Mouse (Mus musculus) lung, embryonic 14.5 days (tissue): Measurements from ENCODE around the gene Tsc22d3. TPM values are rescaled to one million over a fixed set of nuclear protein-coding genes. Genes with fewer than 3 reads are reported as not detected.

Experiments
- ATAC-seq: fragments of 200-750 bp; cut with Nextera tagmentation; 2 replicates; pipeline ENCODE4 v1.8.0; 2017; ENCODE audit warnings: mild to moderate bottlenecking, moderate TSS enrichment, moderate library complexity; ENCODE audit not compliant: insufficient read depth
- DNase-seq: peaks from one replicate; pipeline ENCODE4 v3.0.0-alpha.2; 2015
- H3K27ac ChIP-seq: fragments of 300-500 bp; sonication (generic); 2 replicates; pipeline ENCODE4 v1.5.1; 2014; ENCODE audit warnings: low read depth, mild to moderate bottlenecking, moderate library complexity
- H3K27me3 ChIP-seq: fragments of 300-500 bp; sonication (generic); 2 replicates; pipeline ENCODE4 v1.6.1; 2014; ENCODE audit warnings: low read length, control low read depth; ENCODE audit not compliant: insufficient read depth
- H3K36me3 ChIP-seq: fragments of 300-500 bp; sonication (generic); 2 replicates; pipeline ENCODE4 v1.6.1; 2014; ENCODE audit warnings: control low read depth; ENCODE audit not compliant: insufficient read depth
- H3K4me1 ChIP-seq: fragments of 300-500 bp; sonication (generic); 2 replicates; pipeline ENCODE4 v1.6.1; 2014; ENCODE audit warnings: antibody characterized with exemption, control low read depth; ENCODE audit not compliant: insufficient read depth
- H3K4me2 ChIP-seq: fragments of 300-500 bp; sonication (generic); 2 replicates; pipeline ENCODE4 v1.6.1; 2014; ENCODE audit warnings: mild to moderate bottlenecking
- H3K4me3 ChIP-seq: fragments of 300-500 bp; sonication (generic); 2 replicates; pipeline ENCODE4 v1.5.1; 2014; ENCODE audit warnings: low read depth, low read length
- H3K9ac ChIP-seq: fragments of 300-500 bp; sonication (generic); 2 replicates; pipeline ENCODE4 v1.6.1; 2014
- H3K9me3 ChIP-seq: fragments of 300-500 bp; sonication (generic); 2 replicates; pipeline ENCODE4 v1.6.1; 2016; ENCODE audit warnings: low read depth, low read length, control low read depth
- CTCF ChIP-seq: IDR thresholded peaks from 2 replicates; pipeline ENCODE4 v1.5.1; 2016; ENCODE audit warnings: antibody characterized with exemption, low read depth
- WGBS: fragments of 180-500 bp; shearing (Covaris S2); extraction: QIAGEN DNeasy Blood & Tissue Kit; methylation state at CpG from one replicate; pipeline ENCODE4 v1.1.7; 2014; 5-methylcytosine and 5-hydroxymethylcytosine counted together
- polyA plus RNA-seq: library from polyadenylated mRNA; unstranded; fragments of >200 nt; fragmentation: Nextera tagmentation; extraction: Ambion mirVana; gene quantifications from 2 replicates; pipeline ENCODE4 v1.2.1, GENCODE M21; 2014

Tsc22d3 gene
- polyA plus RNA-seq, 1 experiment from 2014 or later: 82.8 TPM

GRCm38 (mm10) chrX:140539111-140539680, 61.3 kb downstream of the Tsc22d3 start:
- Histone ChIP-seq H3K4me2 (no peak overlapping the region), H3K9me3 (no peaks in the 10 kb centered on the region), H3K27me3 (0 out of 2 replicates have a peak, but pooled peaks cover 4% of the 10 kb centered on the region), H3K9ac (no peak overlapping the region), H3K36me3 (peaks cover 8% of the 10 kb centered on the region; the same call in 1 of the 2 replicates), H3K27ac (no peak overlapping the region), H3K4me1 (no peaks in the 10 kb centered on the region), H3K4me3 (no peak overlapping the region)
- no peak for DNase-seq
- WGBS: 81% methylated on average over 3 of the region's 3 CpGs
- no peak for ATAC-seq
- no peak for TF ChIP-seq CTCF

DNA sequence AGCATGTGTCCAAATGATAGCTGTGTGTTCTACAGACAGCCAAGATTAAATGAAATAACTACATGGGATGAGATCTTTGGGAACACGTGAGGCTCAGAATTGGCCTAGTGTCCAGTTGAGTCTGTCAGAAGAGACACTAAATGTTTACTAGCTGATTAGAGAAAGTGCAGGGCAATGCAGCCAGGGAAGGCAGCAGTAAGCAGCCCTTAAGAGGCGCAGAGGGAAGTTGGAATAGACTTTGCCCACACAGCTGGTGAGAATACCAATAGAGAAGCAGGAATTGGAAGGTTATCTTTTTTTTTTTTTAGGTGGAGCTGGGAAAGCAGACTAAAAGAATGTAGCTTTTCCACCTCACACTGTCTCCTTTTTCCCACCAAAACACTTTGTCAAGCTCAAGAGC, 61.8 kb downstream of the Tsc22d3 start:
- WGBS: 66% methylated on average over 2 of the region's 2 CpGs
- no peak overlapping the region for H3K4me3 ChIP-seq
- DNase-seq: no peak
- peaks cover 8% of the 10 kb centered on the region; the same call in 1 of the 2 replicates for H3K36me3 ChIP-seq
- no peak for TF ChIP-seq CTCF
- no peaks in the 10 kb centered on the region for H3K4me1 ChIP-seq
- ATAC-seq: no peak
- H3K27me3 ChIP-seq: 0 out of 2 replicates have a peak, but pooled peaks cover 4% of the 10 kb centered on the region
- no peak overlapping the region for H3K4me2 ChIP-seq
- H3K9ac ChIP-seq: no peak overlapping the region
- H3K27ac ChIP-seq: no peak overlapping the region
- no peaks in the 10 kb centered on the region for H3K9me3 ChIP-seq

DNA sequence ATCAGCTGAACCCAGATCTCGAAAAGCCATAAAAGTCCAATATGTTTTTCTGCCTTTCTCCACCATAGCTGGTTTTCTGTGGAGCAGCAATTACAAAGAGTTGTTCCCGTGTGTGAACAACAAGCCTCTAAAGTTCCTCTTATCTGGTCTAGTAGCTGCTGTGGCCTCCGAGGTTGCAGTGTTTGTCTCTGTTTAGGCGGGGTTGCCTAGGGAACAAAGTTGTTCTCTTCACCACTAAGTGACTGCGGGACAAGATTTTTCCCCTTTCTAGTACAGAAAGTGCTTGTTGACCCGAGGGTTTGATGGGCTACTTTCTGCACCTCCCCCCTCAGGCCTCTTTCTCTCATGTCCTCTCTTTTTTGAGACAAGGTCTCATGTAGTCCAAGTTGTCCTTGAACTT, 62.8 kb downstream of the Tsc22d3 start:
- WGBS: 25% methylated on average over 6 of the region's 6 CpGs
- Histone ChIP-seq H3K27ac (no peak overlapping the region), H3K4me1 (no peaks in the 10 kb centered on the region), H3K9me3 (no peaks in the 10 kb centered on the region), H3K4me3 (no peak overlapping the region), H3K36me3 (peaks cover 8% of the 10 kb centered on the region; the same call in 1 of the 2 replicates), H3K27me3 (0 out of 2 replicates have a peak, but pooled peaks cover 2% of the 10 kb centered on the region), H3K9ac (no peak overlapping the region), H3K4me2 (no peak overlapping the region)
- no peak for TF ChIP-seq CTCF
- DNase-seq (peak; percentile 29), ATAC-seq (no peak)

DNA sequence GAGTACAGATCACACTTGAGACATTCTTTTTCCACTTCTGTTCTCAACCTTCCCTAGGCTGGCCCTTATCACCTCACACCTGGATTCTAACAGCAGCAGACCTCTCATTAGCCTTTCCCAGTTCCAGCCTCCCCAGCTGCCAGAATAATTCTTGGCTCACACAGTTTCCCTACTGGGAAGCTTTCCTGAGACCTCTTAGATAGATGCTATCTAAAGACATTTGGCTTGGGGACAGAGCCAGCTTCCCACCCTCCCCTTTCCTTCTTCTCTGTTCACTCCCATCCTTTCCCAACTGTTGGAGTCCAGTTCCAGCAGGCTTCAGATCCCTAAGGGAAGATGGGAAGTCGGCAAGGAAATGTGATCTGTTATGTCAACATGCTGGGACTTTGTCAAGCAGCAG, 65.0 kb downstream of the Tsc22d3 start:
- Histone ChIP-seq H3K27me3 (no peaks in the 10 kb centered on the region), H3K4me3 (no peak overlapping the region), H3K36me3 (peaks cover 5% of the 10 kb centered on the region; the same call in 1 of the 2 replicates), H3K4me1 (no peaks in the 10 kb centered on the region), H3K4me2 (no peak overlapping the region), H3K9me3 (no peaks in the 10 kb centered on the region), H3K27ac (no peak overlapping the region), H3K9ac (no peak overlapping the region)
- peak; percentile 54; the same call in 1 of the 2 replicates for ATAC-seq
- 9% methylated on average over 1 of the region's 1 CpGs for WGBS
- TF ChIP-seq CTCF: no peak
- DNase-seq: peak; percentile 23

DNA sequence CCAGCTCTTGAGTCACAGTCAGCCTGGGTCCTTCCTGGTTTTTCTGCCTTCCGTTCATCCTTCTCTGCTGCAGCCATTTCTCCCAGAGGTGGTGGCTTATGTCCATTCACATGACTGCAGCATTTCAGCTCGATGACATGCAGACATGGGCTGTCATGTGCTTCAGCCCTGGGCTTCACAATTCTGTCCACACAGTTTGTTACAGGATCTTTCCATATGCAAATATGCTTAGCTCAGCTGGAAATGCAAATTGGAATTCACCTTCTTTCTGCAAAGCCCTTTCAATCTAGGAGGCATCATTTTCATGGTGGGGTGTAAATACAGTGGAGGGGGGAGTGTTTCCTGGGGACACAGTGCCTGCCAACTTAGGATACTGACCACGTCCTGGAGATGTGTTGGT, 66.2 kb downstream of the Tsc22d3 start:
- 68% methylated on average over 3 of the region's 3 CpGs for WGBS

GRCm38 (mm10) chrX:140532325-140532724, 68.1 kb downstream of the Tsc22d3 start:
- Histone ChIP-seq H3K36me3 (no peaks in the 10 kb centered on the region), H3K9ac (no peak overlapping the region), H3K4me3 (no peak overlapping the region), H3K27me3 (no peaks in the 10 kb centered on the region), H3K4me2 (no peak overlapping the region), H3K4me1 (no peaks in the 10 kb centered on the region), H3K27ac (no peak overlapping the region), H3K9me3 (no peaks in the 10 kb centered on the region)
- no peak for TF ChIP-seq CTCF
- DNase-seq (no peak), ATAC-seq (no peak)
- WGBS: 66% methylated on average over 6 of the region's 6 CpGs

More for the DNA sequence above, 66.2 kb downstream of the Tsc22d3 start:
- no peak overlapping the region for H3K27ac ChIP-seq
- H3K9me3 ChIP-seq: no peaks in the 10 kb centered on the region
- H3K36me3 ChIP-seq: no peaks in the 10 kb centered on the region
- DNase-seq (no peak), ATAC-seq (no peak)
- H3K4me3 ChIP-seq: no peak overlapping the region
- TF ChIP-seq CTCF: no peak
- no peaks in the 10 kb centered on the region for H3K27me3 ChIP-seq
- no peak overlapping the region for H3K9ac ChIP-seq
- H3K4me1 ChIP-seq: no peaks in the 10 kb centered on the region
- H3K4me2 ChIP-seq: no peak overlapping the region

GRCm38 (mm10) chrX:140531356-140531755, 69.1 kb downstream of the Tsc22d3 start:
- no peak overlapping the region for H3K27ac ChIP-seq
- no peaks in the 10 kb centered on the region for H3K27me3 ChIP-seq
- TF ChIP-seq CTCF: no peak
- H3K4me1 ChIP-seq: no peaks in the 10 kb centered on the region
- no peak for ATAC-seq
- 64% methylated on average over 2 of the region's 2 CpGs for WGBS
- H3K9me3 ChIP-seq: no peaks in the 10 kb centered on the region
- H3K4me3 ChIP-seq: no peak overlapping the region
- no peak overlapping the region for H3K4me2 ChIP-seq
- no peak overlapping the region for H3K9ac ChIP-seq
- H3K36me3 ChIP-seq: no peaks in the 10 kb centered on the region
- no peak for DNase-seq
